Mouse (Mus musculus): ENCODE measurements around the gene Kank3. TPM values are rescaled to one million over a fixed set of nuclear protein-coding genes. Genes with fewer than 3 reads are reported as not detected.

Gene Kank3
- polyA plus RNA-seq, 1 experiment from 2014 or later: 40.3 TPM

DNA sequence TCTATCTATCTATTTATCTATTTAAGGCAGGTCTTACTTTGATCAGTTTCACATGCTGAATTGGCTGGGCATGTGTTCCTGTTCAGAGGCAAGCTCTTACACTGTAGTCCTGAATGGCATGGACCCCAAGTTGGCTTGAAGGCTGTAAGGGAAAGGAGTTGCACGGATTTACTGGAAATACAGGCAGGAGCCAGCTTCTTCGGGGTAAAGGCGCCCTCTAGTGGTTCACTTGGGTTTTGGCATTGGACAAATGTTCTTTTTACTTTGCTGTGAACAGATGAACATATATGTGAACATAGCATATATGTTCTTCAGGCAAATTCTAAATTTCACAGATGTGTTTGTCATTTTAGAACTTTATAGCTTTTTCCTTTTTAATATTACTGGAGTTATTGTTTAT, 16.5 kb downstream of the Kank3 start:
- H3K9me3 ChIP-seq: no peaks in the 10 kb centered on the region
- no peak overlapping the region for H3K27ac ChIP-seq (replicated peaks)
- no peak overlapping the region for H3K4me2 ChIP-seq
- 0% methylated on average over 3 of the region's 3 CpGs for WGBS
- H3K4me3 ChIP-seq: no peak overlapping the region
- peaks cover 46% of the 10 kb centered on the region for H3K36me3 ChIP-seq
- H3K27me3 ChIP-seq: no peaks in the 10 kb centered on the region
- H3K9ac ChIP-seq: no peak overlapping the region
- ATAC-seq (ENCODE audit: low read depth): no peak
- peaks cover 53% of the 10 kb centered on the region for H3K4me1 ChIP-seq (replicated peaks)

DNA sequence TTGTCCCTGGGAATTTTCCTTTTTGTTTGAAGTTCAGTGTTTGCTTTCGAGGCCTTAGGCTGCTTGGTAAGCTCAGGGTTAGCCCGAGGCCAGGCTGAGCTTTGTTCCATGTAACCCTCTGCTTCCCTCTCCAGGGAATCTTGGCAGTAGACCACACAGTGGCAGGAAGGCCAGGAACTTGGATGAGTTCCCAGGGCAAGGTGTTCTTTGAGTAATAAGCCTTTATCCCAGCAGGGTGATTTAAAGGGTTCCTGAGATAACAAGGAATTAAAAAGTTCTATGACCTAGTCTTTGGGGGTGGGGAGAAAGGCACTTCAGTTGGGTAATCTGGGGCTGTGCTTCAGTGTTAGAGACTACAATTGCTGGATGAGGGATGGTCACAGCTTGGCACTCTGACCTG, 18.6 kb downstream of the Kank3 start:
- H3K36me3 ChIP-seq: peaks cover 56% of the 10 kb centered on the region
- no peak overlapping the region for H3K4me2 ChIP-seq
- H3K9ac ChIP-seq: peak overlapping the region; percentile 17; the same call in 1 of the 2 replicates
- H3K9me3 ChIP-seq: no peaks in the 10 kb centered on the region
- no peak for ATAC-seq (ENCODE audit: low read depth)
- H3K4me1 ChIP-seq (replicated peaks): peaks cover 32% of the 10 kb centered on the region
- WGBS: 66% methylated on average over 2 of the region's 2 CpGs
- H3K27me3 ChIP-seq: no peaks in the 10 kb centered on the region
- no peak overlapping the region for H3K4me3 ChIP-seq
- H3K27ac ChIP-seq (replicated peaks): no peak overlapping the region

DNA sequence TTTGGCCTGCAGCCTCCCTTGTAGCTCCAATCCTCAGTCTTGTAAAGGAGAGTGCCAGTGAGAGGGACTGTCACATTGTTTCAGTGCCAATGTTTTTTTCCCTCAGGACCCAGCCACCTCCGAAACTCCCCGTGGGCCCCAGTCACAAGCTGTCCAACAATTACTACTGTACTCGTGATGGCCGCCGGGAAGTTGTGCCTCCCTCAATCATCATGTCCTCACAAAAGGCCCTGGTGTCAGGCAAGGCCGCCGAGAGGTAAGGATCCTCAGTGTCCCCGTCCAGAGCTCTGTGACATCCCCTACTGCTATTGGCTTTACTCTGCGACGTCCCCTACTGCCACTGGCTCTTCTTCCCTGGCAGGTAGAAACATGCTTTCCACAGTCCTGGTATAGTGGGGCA, 19.2 kb downstream of the Kank3 start:
- 0 out of 2 replicates have a peak overlapping the region, but pooled peaks have one; percentile 17 for H3K9ac ChIP-seq
- no peak for ATAC-seq (ENCODE audit: low read depth)
- peaks cover 63% of the 10 kb centered on the region for H3K36me3 ChIP-seq

DNA sequence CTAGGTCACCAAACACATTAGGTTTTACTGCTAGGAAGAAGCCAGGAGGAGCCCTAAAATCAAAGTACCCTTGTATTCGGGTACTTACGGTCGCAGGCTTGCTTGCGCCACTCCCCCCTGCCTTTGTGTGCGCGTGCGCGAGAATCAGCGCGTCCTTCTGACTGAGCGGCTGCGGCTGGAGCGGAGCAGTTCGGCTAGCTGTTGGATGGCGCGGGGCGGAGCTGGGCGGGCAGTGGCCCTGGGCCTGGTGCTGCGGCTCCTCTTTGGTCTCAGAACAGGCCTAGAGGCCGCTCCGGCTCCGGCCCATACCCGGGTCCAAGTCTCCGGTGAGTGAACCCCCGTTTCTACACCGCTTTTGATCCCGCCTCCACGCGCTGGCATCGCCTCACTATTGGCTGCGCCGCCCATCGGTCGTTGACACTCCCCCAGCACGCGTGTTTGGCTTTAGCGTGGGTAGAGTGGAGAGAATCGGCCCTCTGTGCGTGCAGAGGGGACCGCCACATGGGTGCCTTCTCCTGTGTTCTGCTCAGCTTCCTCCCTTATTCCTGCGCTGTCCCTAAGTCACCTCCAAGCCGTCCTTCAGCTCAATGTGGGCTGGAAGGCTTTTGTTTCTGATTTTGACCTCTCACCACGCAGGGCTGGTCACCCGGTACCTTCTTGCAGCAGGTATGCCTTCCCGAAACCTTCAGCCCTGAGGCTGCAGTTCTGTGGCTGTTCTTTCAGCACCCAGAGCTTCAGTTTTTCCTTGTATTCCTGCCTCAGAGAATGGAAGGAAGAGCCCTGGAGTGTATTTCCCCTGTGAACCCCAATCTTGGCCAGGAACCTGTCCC, 32.9 kb downstream of the Kank3 start, which contains the start of gene Cd320:
Gene Cd320, plus strand, starts transcription at position 126 of the 830 bp plus-strand sequence.
- Histone ChIP-seq H3K27me3 (no peaks in the 10 kb centered on the region), H3K36me3 (peaks cover 32% of the 10 kb centered on the region), H3K4me3 (peak within 1 kb of the TSS; percentile 89), H3K9ac (peak within 1 kb of the TSS; percentile 81), H3K4me2 (peak within 1 kb of the TSS; percentile 96), H3K27ac (replicated peaks) (peak within 1 kb of the TSS; percentile 82), H3K9me3 (no peaks in the 10 kb centered on the region), H3K4me1 (replicated peaks) (peaks cover 22% of the 10 kb centered on the region)
- under 1% methylated on average over 45 of the region's 45 CpGs for WGBS
- peak; percentile 96 for ATAC-seq (ENCODE audit: low read depth)

More for the DNA sequence above, 19.2 kb downstream of the Kank3 start:
- Histone ChIP-seq H3K27me3 (no peaks in the 10 kb centered on the region), H3K4me2 (no peak overlapping the region), H3K27ac (replicated peaks) (peak overlapping the region; percentile 23; the same call in 1 of the 2 replicates), H3K4me1 (replicated peaks) (peaks cover 32% of the 10 kb centered on the region), H3K9me3 (no peaks in the 10 kb centered on the region), H3K4me3 (no peak overlapping the region)
- WGBS: 90% methylated on average over 10 of the region's 10 CpGs

DNA sequence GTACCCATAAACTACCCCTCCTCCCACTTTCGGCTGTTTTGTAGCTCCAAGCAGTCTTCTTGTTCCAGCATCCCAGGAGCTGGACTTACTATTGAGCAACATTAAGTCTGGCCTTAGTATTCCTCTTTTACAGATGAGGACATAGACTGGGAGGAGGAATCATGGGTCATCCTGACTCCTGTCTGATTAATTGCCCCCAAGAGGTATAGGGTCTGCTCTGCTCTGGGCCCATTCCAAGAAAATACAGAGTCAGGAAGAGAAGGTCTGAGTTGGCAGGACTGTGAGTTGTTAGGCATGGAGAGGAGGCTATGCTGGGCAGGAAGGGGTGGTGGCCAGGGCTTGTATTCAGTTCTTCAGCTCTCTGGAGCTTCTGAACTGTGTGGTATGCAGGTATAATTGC, 33.9 kb downstream of the Kank3 start:
- Histone ChIP-seq H3K4me2 (peak overlapping the region; percentile 96), H3K27me3 (no peaks in the 10 kb centered on the region), H3K9me3 (no peaks in the 10 kb centered on the region), H3K4me1 (replicated peaks) (peaks cover 22% of the 10 kb centered on the region), H3K27ac (replicated peaks) (no peak overlapping the region), H3K4me3 (peak overlapping the region; percentile 89), H3K36me3 (peaks cover 32% of the 10 kb centered on the region), H3K9ac (peak overlapping the region; percentile 81)
- WGBS: 55% methylated on average over 1 of the region's 1 CpGs
- ATAC-seq (ENCODE audit: low read depth): no peak

DNA sequence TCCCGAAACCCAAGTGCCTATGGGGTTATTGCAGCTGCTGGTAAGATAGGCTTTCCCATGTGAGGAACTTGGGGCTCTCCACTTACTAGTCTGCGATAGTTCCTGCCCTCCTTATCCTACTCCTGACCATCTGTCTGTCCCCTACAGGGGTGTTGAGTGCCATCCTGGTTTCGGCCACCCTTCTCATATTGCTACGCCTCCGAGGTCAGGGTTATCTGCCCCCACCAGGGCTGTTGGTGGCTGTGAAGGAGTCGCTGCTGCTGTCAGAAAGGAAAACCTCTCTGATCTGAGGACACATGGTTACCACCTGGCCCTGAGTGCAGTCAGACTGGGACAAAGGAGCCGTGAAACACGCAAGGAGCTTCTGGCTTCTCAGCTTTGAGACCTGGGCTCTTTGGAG, 37.8 kb downstream of the Kank3 start:
- H3K9ac ChIP-seq: no peak overlapping the region
- no peaks in the 10 kb centered on the region for H3K9me3 ChIP-seq
- no peaks in the 10 kb centered on the region for H3K27me3 ChIP-seq
- no peak overlapping the region for H3K27ac ChIP-seq (replicated peaks)
- H3K4me1 ChIP-seq (replicated peaks): peaks cover 22% of the 10 kb centered on the region
- WGBS: 88% methylated on average over 8 of the region's 8 CpGs
- H3K4me2 ChIP-seq: no peak overlapping the region
- H3K36me3 ChIP-seq: peaks cover 30% of the 10 kb centered on the region
- H3K4me3 ChIP-seq: no peak overlapping the region
- ATAC-seq (ENCODE audit: low read depth): no peak

DNA sequence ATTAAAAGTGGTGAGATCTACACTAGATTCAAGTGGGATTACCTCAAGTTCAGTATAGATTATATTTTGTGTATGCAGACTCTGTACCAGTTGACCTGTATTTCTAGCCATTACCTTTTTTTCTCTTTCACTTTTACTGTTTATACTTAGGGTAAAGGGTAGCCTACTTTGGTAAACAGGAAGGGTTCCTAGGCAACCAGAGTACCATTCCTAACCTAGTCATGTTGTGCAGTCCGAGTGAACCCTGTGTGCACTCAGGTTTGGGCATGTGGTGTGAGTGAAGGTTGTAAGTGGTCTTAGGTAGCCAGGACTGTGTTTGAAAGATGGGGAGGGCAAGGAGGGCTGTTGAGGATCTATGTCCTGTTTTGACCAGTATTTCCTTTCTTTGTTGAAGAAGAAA, 41.0 kb downstream of the Kank3 start:
- Histone ChIP-seq H3K27ac (replicated peaks) (no peak overlapping the region), H3K9ac (no peak overlapping the region), H3K4me2 (no peak overlapping the region), H3K4me1 (replicated peaks) (no peaks in the 10 kb centered on the region), H3K4me3 (no peak overlapping the region), H3K27me3 (no peaks in the 10 kb centered on the region), H3K36me3 (peaks cover 30% of the 10 kb centered on the region), H3K9me3 (no peaks in the 10 kb centered on the region)
- 86% methylated on average over 1 of the region's 1 CpGs for WGBS
- ATAC-seq (ENCODE audit: low read depth): no peak

DNA sequence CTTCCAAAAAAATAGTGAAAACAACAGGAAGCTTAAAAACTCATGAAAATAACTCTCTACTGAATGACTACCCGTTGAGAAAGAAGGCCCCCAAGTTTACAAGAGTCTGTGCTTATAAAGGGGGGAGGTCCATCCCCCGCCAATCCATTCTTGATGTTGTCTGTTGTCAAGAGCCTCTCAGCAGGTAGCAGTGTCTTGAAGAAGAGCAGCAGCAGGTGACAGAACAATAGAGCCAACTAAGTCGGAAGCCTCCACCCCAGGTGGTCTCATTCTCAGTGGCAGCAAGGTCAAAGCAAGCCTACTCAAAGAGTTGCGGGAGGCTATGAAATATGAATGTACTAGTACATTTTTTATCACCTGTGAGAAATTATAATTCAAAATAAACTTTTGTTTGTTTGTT, 47.5 kb downstream of the Kank3 start:
- WGBS: 55% methylated on average over 4 of the region's 4 CpGs
- Histone ChIP-seq H3K27me3 (no peaks in the 10 kb centered on the region), H3K9ac (no peak overlapping the region), H3K4me2 (no peak overlapping the region), H3K4me3 (no peak overlapping the region), H3K36me3 (no peaks in the 10 kb centered on the region), H3K27ac (replicated peaks) (no peak overlapping the region), H3K4me1 (replicated peaks) (no peaks in the 10 kb centered on the region), H3K9me3 (no peaks in the 10 kb centered on the region)
- ATAC-seq (ENCODE audit: low read depth): no peak

DNA sequence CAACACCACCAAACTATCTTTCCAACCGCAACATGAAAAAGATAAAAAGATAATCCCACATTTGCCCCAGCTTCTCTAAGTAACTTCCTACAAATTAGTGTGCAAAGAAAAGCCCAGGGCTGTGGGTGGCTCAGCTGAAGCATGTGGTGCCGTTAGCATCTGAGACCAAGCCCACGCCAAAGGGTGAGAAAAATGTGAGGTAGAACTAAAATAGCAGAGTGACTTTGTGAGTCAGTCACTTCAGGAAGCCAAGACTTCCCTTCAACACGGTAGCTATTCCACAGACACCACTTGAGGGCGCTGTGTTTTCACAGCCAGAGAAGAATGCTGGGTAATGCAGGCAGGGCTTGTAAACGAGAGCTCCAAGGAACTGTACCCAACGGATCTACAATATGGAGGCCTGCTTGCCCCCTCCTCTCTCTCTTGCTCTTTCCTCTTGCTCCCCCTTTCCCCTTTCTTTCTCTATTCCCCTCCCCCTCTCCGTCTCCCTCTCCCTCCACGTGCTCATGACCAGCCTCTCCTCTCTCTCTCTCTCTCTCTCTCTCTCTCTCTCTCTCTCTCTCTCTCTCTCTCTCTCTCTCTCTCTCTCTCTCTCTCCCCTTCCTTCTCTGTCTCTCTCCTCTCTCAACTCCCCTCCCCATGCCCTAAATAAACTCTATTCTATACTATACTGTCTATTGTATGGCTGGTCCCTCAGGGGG, 55.2 kb downstream of the Kank3 start:
- no peak overlapping the region for H3K4me2 ChIP-seq
- no peak overlapping the region for H3K4me3 ChIP-seq
- H3K27me3 ChIP-seq: no peaks in the 10 kb centered on the region
- no peaks in the 10 kb centered on the region for H3K36me3 ChIP-seq
- H3K9ac ChIP-seq: no peak overlapping the region
- no peak overlapping the region for H3K27ac ChIP-seq (replicated peaks)
- H3K4me1 ChIP-seq (replicated peaks): no peaks in the 10 kb centered on the region
- WGBS: 38% methylated on average over 9 of the region's 9 CpGs
- H3K9me3 ChIP-seq: no peaks in the 10 kb centered on the region
- no peak for ATAC-seq (ENCODE audit: low read depth)

Other genes starting within 250 kb of the Kank3 start
- 52.2 and 59.8 TPM in 2 replicates for gene Zfp414, start 181.4 kb upstream of the Kank3 start, polyA plus RNA-seq (2015; fragmentation: Nextera tagmentation; extraction: Ambion mirVana)
- gene Pram1, start 172.5 kb upstream of the Kank3 start, polyA plus RNA-seq (2015; fragmentation: Nextera tagmentation; extraction: Ambion mirVana): 0.36 and 0.80 TPM in 2 replicates
- gene Hnrnpm, start 123.7 kb upstream of the Kank3 start, polyA plus RNA-seq (2015; fragmentation: Nextera tagmentation; extraction: Ambion mirVana): 227 and 230 TPM in 2 replicates
- 68.2 and 74.9 TPM in 2 replicates for gene March2, start 91.8 kb upstream of the Kank3 start, polyA plus RNA-seq (2015; fragmentation: Nextera tagmentation; extraction: Ambion mirVana)
- gene Rab11b, start 50.0 kb upstream of the Kank3 start, polyA plus RNA-seq (2015; fragmentation: Nextera tagmentation; extraction: Ambion mirVana): 455 and 504 TPM in 2 replicates
- gene Angptl4, start 28.7 kb upstream of the Kank3 start, polyA plus RNA-seq (2015; fragmentation: Nextera tagmentation; extraction: Ambion mirVana): 22.8 and 24.5 TPM in 2 replicates
- gene Rps28, start 14.0 kb downstream of the Kank3 start, polyA plus RNA-seq (2015; fragmentation: Nextera tagmentation; extraction: Ambion mirVana): 530 and 625 TPM in 2 replicates
- 558 and 559 TPM in 2 replicates for gene Ndufa7, start 14.1 kb downstream of the Kank3 start, polyA plus RNA-seq (2015; fragmentation: Nextera tagmentation; extraction: Ambion mirVana)
- 52.7 and 57.4 TPM in 2 replicates for gene Cd320, start 32.6 kb downstream of the Kank3 start, polyA plus RNA-seq (2015; fragmentation: Nextera tagmentation; extraction: Ambion mirVana)
- not detected in 2 replicates for gene Gm7029, start 63.3 kb downstream of the Kank3 start, polyA plus RNA-seq (2015; fragmentation: Nextera tagmentation; extraction: Ambion mirVana)
- gene Kifc1, start 80.1 kb downstream of the Kank3 start, polyA plus RNA-seq (2015; fragmentation: Nextera tagmentation; extraction: Ambion mirVana): 1.2 and 2.5 TPM in 2 replicates
- 0.43 TPM in 1 of 2 replicates, not detected in the other for gene Platr17, start 94.6 kb downstream of the Kank3 start, polyA plus RNA-seq (2015; fragmentation: Nextera tagmentation; extraction: Ambion mirVana)
- gene Daxx, start 98.9 kb downstream of the Kank3 start, polyA plus RNA-seq (2015; fragmentation: Nextera tagmentation; extraction: Ambion mirVana): 51.0 TPM in 2 replicates
- 30.4 and 31.1 TPM in 2 replicates for gene Tapbp, start 105.4 kb downstream of the Kank3 start, polyA plus RNA-seq (2015; fragmentation: Nextera tagmentation; extraction: Ambion mirVana)
- gene Zbtb22, start 105.4 kb downstream of the Kank3 start, polyA plus RNA-seq (2015; fragmentation: Nextera tagmentation; extraction: Ambion mirVana): 17.3 and 17.7 TPM in 2 replicates
- 59.5 and 64.7 TPM in 2 replicates for gene Rgl2, start 119.0 kb downstream of the Kank3 start, polyA plus RNA-seq (2015; fragmentation: Nextera tagmentation; extraction: Ambion mirVana)
- 178 and 182 TPM in 2 replicates for gene Pfdn6, start 129.8 kb downstream of the Kank3 start, polyA plus RNA-seq (2015; fragmentation: Nextera tagmentation; extraction: Ambion mirVana)
- gene Wdr46, start 130.1 kb downstream of the Kank3 start, polyA plus RNA-seq (2015; fragmentation: Nextera tagmentation; extraction: Ambion mirVana): 26.9 and 27.6 TPM in 2 replicates
- 10.8 and 11.7 TPM in 2 replicates for gene B3galt4, start 141.0 kb downstream of the Kank3 start, polyA plus RNA-seq (2015; fragmentation: Nextera tagmentation; extraction: Ambion mirVana)
- gene Vps52, start 145.3 kb downstream of the Kank3 start, polyA plus RNA-seq (2015; fragmentation: Nextera tagmentation; extraction: Ambion mirVana): 63.5 and 67.5 TPM in 2 replicates
- 912 and 939 TPM in 2 replicates for gene Rps18, start 145.5 kb downstream of the Kank3 start, polyA plus RNA-seq (2015; fragmentation: Nextera tagmentation; extraction: Ambion mirVana)
- 11.9 and 13.3 TPM in 2 replicates for gene H2-K1, start 189.8 kb downstream of the Kank3 start, polyA plus RNA-seq (2015; fragmentation: Nextera tagmentation; extraction: Ambion mirVana)
- gene Ring1, start 214.2 kb downstream of the Kank3 start, polyA plus RNA-seq (2015; fragmentation: Nextera tagmentation; extraction: Ambion mirVana): 19.3 and 22.4 TPM in 2 replicates
- gene H2-Ke6, start 217.5 kb downstream of the Kank3 start, polyA plus RNA-seq (2015; fragmentation: Nextera tagmentation; extraction: Ambion mirVana): 61.7 and 65.0 TPM in 2 replicates
- 158 and 161 TPM in 2 replicates for gene Slc39a7, start 221.2 kb downstream of the Kank3 start, polyA plus RNA-seq (2015; fragmentation: Nextera tagmentation; extraction: Ambion mirVana)
- gene Rxrb, start 221.3 kb downstream of the Kank3 start, polyA plus RNA-seq (2015; fragmentation: Nextera tagmentation; extraction: Ambion mirVana): 57.4 and 57.5 TPM in 2 replicates
- 4.5 and 4.7 TPM in 2 replicates for gene Col11a2, start 228.9 kb downstream of the Kank3 start, polyA plus RNA-seq (2015; fragmentation: Nextera tagmentation; extraction: Ambion mirVana)

Data from neural tube, embryonic 13.5 days (tissue).